Mouse (Mus musculus) gastrocnemius, postnatal 10 days (tissue): ENCODE measurements around the gene Kcmf1. TPM values are rescaled to one million over a fixed set of nuclear protein-coding genes. Genes with fewer than 3 reads are reported as not detected.

Experiments used
- total RNA-seq, 2 experiments: library from RNA; stranded (reverse); gene quantifications; 2 replicates each; pipeline ENCODE4 v1.2.3; 2021

Kcmf1 gene
- total RNA-seq, 2 experiments from 2014 or later = 84.0 to 87.2 TPM

Other genes starting within 250 kb of the Kcmf1 start
- 10 to 100 TPM; 13.7 to 16.4 TPM for gene Tcf7l1, start 110.7 kb downstream of the Kcmf1 start, total RNA-seq
- 100 to 1,000 TPM; 485 to 609 TPM for gene Tmsb10, start 58.8 kb upstream of the Kcmf1 start, total RNA-seq